Mouse (Mus musculus) liver, embryonic 14.5 days (tissue): ENCODE results near the gene Rfx2.

Source experiments
- CTCF ChIP-seq: IDR thresholded peaks from 2 replicates; pipeline ENCODE4 v1.5.1; 2016; ENCODE audit warnings: antibody characterized with exemption, low read depth, control low read depth
- EP300 ChIP-seq: IDR thresholded peaks from 2 replicates; pipeline ENCODE4 v1.6.1; 2016; ENCODE audit warnings: antibody characterized with exemption, low read depth

- TF ChIP-seq CTCF, result no peak
- TF ChIP-seq EP300, result no peak
Observed at GRCm38 (mm10) chr17:56765431-56765830, 65.4 kb downstream of the Rfx2 start.
